Mouse (Mus musculus) 3T3-L1 (cell line): Measurements from ENCODE around the gene Pla2g16.

Source experiments
- DNase-seq: peaks from one replicate; pipeline ENCODE4 v3.0.0-alpha.2; 2015; ENCODE audit warnings: low read depth, low spot score

Gene Pla2g16

DNA sequence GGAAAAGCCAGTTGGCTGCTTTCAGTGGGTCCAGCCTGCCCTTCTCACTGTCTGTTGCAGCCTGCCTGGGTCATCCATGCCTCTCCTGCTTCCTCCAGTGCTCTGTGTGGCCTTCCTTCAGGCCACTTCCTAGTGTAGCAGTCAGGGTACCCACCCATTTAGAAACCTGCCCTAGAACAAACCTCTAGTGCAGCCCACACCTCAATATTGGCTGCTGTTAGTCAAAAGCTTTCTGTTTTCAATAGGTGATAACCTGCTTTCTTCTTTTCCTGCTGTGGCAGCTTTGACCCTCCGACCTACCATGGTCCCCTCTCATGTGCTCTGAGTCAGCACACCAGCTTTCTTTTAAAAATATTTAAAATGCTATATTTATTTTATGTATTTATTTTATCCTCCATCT lies 7.2 kb downstream of the Pla2g16 start:
- no peak for DNase-seq

DNA sequence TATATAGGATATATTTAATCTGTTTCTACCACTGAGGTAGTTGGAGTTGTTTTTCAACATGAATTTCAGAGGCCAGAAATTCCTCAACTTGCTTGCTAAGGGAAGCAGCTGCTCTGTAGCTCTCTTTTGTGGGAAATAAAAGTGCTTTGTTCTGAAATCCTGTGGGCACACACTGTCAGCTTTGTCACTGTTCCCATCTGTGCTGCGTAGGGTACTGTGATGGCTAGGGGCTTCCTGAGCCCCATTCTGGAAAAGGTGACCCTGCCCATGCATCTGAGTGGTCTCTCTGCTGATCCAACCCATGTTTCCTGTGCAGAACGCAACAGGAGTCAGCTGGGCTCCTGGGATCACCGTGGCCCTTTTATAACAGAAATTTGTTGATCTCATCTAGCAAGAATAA lies 9.6 kb downstream of the Pla2g16 start:
- DNase-seq: no peak

DNA sequence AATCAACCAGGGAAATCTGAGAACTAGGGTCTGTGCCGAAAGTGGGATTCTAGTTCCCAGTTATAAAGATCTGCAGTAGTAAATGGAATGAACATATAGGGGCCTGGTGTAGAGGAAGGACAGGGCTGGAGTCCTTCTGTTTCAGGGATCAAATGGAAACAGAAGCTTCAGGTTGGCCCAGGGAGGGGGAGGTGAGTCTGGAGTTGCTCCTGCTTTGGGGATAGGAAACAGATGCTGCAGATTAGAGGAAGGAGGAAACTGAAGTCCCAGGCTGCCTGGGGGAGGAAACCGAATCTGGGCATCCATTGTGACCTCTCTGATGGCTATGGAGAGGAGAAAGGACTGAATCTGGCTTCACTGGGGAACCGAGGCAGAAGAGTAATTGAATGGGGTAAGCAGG lies 11.1 kb downstream of the Pla2g16 start:
- peak; percentile 23 for DNase-seq

DNA sequence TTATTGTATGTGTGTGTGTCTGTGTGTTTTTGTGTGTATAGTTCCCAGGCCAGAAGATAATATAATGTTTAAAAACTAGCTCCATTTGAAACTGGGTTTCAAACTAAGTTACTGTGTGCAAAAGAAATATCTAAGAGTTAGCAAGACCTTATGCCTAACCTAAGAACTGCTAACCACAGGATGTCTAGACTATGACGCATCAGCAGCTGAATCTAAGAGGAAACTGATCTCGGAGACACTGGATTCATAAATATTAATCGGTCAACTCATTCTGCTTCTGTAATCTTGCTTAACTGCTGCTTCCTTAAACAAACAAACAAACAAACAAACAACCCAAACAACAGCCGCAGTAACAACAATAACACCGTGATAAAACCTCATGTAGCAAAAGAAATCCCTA lies 12.4 kb downstream of the Pla2g16 start:
- peak; percentile 82 for DNase-seq

DNA sequence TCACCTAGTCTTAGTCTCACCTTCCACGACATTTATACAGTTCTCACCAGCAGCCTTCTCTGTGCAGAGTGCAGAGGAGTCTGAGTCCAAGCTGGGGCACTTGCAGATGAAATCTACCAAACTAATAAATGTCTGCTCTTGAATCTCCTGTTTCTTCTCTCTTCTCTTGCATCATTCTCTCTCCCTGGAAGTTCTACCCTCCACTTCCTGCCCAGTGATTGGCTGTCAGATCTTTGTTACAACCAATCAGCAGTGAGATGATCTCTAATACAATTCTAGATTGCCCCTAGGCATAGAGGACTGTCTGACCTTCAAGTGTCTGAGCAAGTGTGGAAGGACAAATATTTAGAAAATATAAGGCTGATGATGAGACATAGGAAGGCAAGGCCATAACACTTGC lies 18.9 kb downstream of the Pla2g16 start:
- peak; percentile 63 for DNase-seq

DNA sequence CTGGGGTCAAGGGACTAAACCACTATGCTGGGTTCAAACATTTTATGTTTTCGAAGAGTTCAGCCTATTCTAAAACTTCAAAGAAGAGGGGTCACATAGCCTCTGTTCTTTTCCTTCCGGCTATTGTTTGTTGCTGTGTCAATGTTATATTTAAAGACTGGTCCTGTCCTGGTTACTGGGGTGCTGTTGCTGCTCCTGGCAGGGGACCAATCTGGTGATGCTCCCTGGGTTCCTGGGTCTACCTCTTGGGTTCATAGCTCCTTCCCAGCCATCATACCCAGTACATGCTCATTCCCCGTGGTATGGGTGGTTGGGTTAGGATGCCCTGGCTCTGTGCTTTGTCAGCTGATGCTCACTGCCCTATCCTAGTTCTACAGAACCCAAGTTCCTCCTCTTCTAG lies 20.5 kb downstream of the Pla2g16 start:
- no peak for DNase-seq

DNA sequence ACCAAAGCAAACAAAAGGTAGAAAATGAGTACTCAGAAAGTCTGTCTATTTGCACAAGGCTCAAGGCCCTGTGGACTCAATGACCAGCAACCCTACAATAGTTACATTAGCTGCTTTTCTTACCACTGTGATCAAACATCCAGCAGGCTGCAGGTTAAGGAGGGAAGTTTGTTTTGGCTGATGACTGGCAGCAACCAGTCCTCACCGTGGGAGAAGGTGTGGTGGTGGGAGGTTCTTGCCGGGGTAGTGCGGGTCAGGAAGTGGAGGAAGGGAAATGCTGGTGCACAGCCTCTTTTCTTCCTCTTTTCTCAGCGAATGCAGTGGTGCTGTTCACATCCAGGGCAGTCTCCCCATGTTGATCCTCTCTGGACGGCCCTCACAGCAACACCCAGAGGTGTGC lies 23.8 kb downstream of the Pla2g16 start:
- DNase-seq: no peak

DNA sequence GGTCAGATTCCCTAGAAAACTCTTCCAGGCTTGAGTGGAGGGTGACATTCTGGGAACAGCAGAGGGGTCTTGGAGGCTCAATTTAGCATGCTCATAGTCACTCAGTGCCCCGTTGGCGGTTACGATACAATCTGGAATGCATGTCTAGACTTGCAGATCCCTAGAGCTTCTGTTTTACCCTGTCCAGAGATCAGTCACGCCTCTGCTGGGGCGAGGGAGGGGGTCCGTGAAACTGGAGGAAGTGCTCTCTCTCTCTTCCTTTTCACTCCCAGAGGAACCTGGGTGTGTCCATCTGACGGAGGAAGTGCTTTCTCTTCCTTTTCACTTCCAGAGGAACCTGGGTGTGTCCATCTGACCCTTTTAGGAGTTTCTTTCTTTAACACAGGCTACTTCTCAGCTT lies 25.8 kb downstream of the Pla2g16 start:
- no peak for DNase-seq

DNA sequence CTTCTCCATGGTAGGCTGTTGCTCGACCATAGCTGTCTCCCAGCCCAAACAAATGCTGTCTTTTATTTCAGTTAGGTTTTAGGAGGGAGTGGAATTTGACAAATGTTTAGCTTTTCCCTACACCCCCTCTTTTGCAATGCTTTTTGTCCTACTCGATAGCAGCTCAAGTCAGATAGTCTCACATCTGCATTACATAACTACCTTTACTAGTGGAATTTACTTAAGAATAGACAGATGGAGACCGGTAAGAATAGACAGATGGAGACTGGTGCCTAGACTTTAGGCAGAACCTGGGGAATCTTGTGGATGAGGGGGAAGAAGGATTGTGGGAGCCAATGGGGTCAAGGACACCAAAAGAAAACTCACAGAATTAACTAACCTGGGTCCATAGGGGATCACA lies 26.3 kb downstream of the Pla2g16 start:
- no peak for DNase-seq

DNA sequence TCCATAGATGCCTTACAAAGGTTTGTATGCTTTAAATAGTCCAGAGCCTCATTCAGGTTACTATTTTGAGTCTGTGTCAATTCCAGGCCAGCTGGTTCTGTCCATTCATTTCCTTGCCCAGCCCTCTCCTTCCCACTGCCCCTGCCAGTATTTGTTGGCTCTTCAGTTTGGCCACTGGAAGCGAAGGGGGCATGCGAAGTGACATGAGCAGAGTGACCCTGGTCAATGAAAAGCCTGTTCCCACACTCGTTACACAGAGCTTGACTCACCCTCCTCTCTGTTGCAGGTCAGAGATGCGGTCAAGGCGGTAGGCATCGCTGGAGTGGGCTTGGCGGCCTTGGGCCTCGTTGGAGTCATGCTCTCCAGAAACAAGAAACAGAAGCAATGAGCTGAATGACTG lies 28.0 kb downstream of the Pla2g16 start:
- DNase-seq: no peak

DNA sequence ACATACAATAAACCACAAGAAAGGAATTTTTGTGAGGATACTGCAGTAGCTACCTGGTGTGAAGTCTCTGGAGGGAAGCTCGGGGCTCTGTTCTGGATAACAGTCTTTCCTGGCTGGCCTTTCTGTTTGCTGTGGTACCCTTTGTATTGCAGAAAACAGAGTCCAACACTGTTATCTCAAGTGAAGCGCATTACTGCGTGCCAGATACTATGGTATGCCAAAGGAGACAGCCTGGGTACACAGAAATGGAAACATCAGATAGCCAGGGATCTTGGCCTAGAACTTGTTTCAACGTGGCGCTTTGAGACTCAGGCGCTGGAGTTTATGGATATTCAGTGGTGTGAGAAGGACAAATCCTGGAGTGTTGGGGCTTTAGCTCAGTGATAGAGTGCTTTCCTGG lies 28.5 kb downstream of the Pla2g16 start:
- DNase-seq: no peak

DNA sequence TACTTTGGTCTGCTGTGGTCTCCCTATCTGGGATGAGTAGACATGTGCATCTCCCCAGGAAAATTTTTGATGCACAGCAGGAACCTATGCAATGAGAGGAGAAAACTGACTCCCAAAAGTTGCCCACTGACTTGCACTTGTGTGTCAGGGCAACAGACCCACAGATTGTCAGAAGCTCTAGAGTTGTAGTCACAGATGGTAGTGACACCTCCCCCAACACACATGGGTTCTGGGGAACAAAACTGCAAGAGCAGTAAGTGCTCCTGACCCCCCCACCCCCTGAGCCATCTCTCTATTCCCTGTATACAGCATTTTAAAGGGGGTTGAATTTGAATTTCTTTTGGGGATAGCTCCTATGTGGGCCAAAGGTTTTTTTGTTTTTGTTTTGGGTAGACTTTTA lies 33.5 kb downstream of the Pla2g16 start:
- DNase-seq: no peak

DNA sequence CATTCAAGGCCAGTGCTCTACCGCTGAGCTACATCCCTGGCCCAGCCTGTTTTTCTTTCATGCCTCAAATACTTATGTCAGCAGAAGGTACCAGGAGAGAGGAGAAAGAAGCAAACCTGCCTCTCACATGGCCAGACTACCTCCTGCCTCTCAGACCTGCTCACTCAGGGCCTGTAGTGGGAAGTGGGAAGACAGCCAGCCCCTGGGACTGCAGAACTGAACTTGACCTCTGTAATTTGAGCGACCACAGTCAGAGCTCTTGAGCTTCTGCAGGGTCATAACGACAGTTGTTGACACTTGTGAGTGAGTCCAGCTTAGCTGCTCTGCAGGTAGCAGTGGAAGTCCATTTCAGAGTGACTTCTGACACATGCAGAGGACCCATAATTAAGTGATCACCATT lies 34.8 kb downstream of the Pla2g16 start:
- DNase-seq: peak; percentile 48

DNA sequence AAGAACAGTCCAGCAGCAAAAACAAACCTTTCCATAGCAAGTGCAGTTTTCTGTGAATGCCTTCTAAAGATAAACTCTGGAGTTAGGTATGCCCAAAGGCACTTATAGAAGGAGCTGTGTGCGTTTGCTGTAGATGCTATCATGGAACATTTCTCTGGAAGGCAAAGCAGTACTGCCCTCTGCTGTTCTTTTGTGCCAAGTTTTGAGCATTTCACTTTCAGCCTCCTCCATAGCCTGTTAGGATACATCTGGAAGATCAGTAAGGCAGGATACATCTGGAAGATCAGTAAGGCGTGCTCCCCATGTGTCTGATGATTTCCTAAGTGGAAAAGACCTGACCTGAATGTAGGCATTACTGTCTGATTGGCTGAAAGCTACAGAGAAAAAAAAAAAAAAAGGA lies 38.3 kb downstream of the Pla2g16 start:
- DNase-seq: peak; percentile 85

DNA sequence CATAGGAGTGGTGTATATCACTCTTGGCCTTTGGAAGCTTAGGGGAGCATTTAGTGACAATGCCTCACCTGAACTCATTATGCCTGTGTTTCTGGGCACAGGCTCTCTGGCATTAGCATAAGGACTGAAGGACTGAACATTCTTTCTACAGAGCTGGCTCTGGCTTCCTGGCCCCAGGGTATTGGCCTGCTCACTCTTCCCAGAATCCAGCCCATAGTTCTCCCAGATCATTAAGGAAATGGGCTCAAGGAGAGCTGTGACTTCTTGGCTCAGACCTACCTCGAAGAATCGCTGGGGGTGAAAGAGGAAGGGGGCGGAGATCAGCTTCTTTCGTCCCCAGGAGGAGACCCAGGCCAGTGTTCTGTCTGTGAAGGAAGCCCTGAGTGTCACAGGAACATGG lies 41.2 kb downstream of the Pla2g16 start:
- no peak for DNase-seq

DNA sequence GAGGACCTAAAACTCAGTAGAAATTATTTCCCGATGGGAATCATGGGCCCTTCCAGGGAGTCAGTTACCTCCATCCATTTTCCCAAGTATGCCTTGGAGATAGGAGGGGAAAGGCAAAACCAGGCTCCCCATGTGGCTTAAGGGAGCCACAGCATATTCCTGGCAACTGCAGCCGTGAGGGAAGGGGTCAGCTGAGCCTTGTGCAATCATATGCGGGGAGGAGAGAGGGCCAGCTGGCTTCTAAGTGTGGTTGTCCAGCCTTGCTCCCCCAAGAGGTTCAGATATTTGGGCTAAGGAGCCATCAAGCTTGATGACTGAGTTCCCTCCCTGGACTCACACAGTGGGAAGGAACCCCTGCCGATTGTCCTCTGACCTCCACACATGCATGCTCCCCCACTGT lies 44.3 kb downstream of the Pla2g16 start:
- DNase-seq: no peak

DNA sequence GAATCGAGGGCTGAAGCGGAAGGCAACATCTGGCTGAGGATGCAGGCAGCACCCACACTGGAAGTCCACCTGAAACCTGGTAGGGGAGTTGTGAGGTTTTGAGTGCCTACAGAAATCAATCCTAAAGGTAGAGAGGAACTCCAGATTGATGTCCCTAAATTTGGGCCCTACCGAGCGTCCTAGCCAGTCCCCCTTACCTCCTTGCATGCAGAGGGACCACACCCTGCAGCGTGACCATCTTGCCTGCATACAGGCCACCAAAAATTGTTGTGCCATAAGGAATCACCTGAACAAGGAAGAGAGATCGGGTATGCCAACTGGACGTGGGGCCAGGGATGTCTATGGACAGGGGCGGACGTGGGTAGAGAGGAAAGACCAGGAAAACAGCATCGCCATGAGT lies 46.8 kb downstream of the Pla2g16 start:
- no peak for DNase-seq

DNA sequence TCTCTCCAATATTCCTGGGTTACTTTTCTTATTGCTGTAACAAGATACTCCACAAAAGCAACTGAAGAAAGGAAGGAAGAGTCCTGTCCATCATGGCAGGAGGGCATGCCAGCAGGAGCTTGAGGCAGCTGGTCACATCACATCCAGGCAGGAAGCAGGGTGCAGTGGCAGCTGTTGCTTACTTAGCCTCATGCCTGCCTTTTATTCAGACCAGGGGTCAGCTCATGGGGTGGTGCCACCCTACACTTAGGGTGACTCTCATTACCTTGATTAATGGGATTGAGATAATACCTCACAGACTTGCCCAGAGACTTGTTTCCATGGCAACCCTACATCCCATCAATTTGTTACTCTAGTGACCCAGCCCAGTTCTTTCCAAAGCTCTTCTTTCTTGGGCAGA lies 47.8 kb downstream of the Pla2g16 start:
- DNase-seq: no peak

DNA sequence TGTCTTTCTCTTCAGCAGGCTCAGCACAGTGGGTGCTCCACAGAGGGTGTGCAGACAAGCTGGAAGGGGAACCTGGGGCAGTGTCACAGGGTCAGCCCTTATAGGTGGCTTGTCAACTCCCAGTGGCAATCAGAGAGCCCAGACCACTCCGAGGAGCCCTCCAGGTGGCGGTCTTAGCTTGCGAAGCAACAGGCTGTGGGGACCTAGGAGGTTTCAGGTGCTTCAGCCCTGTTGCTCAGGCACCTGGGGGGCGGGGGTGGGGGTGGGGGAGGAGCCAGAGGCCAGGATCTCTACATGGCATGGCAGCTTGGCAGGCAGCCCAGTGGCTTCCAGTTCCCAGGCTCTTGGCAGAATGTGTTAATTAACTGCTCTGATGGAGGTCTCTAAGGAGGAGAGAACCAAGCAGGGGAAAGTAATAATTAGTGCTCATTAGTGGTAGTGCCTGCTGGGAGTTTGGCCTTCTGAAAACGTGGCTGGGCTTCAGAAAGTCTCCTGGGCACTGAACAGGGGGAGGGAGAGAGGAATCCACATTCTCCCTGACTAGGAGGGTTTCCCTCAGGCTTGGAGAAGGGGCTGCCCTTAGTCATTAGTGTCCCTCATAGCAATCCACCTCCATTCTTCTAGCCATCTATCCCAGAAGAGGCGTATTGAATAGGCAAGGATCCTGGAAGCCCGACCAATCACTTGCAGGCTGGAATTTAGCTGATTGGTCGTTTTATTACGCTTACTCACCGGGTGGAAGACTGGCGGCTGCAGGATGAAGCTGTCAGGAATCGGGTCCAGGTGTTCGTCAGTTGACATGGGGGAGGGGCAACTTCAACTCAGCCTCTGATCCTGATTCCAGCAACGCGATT lies 48.9 kb downstream of the Pla2g16 start:
- DNase-seq: no peak

DNA sequence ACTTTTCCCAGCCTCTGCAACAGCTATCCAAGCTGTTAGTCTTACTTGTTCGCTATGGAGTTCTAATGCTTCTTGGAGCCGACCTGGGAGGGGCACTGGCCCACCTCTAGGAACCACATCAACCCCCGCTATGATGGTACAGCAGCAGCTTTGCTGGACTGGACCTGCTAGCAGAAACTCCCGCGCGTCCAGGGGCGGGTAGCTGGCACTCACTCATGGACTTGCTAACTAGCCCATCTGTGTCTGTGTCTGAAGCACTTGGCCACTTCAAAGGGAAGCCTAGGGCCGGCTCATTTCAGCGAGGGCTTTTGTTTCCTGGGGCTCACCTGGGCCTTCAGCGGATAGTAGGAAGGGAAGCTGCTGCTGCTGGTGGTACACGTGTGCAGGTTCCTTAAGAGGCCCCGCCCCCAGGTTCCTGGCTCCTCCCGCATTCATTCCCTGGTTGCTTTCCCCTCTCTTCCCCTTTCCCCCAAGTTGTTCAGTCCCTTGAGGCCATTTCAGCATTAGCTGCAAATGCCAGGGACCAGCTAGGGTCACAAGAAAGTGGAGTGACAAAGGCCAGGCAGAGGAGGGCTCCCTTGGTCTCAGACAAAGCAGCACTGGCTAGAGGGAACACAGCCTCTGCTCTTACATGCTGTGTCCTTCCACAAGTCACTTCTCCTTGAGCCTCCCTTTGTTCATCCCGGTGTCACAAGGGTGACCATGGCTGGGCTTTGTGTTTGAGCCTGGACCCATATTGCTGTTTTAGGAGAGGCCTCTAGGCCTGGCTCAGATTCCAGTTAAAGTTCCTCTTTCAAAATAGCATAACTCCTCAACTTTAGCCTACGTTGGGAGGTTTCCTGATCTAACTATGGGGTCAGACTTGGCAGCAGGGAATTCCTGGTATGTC lies 49.8 kb downstream of the Pla2g16 start, which contains the start of gene Lgals12:
Gene Lgals12 (minus strand): TSS at position 393 of the 889 bp plus-strand sequence.
- no peak for DNase-seq

DNA sequence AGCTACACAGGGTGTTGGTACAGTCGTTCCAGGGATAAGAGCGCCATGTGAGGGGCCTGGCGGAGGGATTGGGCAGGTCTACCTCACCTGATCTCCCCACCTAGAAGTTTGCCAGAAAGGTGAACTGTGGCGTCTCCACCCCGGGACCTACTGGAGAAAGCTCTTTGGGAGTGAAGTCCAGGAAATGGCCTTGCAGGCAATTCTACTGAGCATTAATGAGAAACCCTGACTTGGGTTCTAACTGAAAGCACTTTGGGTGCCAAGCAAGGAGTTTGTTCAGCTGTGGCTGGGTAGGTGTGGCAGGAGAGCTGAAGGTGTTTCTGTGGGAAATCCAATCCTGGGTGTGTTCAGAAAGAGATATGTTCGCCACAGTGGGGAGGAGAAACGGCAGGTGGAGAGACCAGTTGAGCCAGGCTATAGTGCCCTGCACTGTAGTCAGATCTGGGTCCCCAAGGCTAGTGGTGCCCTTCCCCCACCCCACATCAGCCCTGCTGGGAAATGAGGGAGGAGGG lies 50.5 kb downstream of the Pla2g16 start:
- no peak for DNase-seq

DNA sequence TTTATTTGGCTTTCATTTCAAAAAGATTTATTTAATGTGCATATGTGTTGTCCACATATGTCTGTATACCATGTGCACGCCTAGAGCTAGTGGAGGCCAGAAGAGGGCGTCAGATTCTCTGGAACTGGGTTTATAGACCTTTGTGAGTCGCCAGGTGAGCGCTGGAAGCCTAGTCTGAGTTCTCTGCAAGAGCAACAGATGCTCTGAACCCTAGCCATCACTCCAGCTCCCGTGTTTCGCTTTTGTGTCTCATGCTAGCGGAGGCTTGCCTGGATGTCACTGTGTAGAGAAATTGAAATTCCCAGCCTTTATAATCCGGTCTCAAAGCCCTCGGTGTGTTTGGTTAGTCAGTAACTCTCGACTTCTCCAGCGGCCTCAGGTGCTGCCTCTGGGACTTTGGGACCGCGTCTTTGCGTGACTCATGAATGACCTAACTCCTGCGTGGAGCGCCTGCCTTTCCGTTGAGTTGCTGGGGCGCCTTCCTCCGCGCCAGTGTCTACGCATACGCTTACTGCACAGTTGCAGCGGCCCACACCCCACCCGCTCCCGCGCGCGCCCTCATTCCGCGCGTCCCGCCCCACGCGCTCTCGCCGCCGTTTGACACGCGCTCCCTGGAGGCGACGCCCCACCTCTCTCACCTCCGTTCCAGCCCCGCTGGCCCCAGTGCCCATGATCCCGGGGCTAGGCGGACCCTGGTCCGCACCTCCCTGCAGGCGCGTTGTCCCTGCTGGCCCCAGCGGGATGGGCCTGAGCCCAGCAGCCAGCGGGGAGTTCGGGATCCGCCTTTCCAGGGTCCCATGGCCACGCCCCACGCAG lies 54.9 kb downstream of the Pla2g16 start, which contains the start of gene Hrasls5:
Gene Hrasls5 (plus strand): TSS at position 600 of the 816 bp plus-strand sequence.
- no peak for DNase-seq
